Mouse (Mus musculus) embryonic facial prominence, embryonic 15.5 days (tissue): ENCODE results near the gene Naip6. TPM values are rescaled to one million over a fixed set of nuclear protein-coding genes. Genes with fewer than 3 reads are reported as not detected.
"Not testable (repeated sequence)": the region's sequence is repeated elsewhere in the genome, so short reads cannot be mapped to it uniquely, and the experiment has no call there.

Experiments
- ATAC-seq: fragments of 200-750 bp; cut with Nextera tagmentation; 2 replicates; pipeline ENCODE4 v1.8.0; 2017; ENCODE audit warnings: low read depth, moderate TSS enrichment; ENCODE audit not compliant: insufficient number of reproducible peaks, low FRiP score, low TSS enrichment
- H3K27ac ChIP-seq: fragments of 300-500 bp; sonication (generic); replicated peaks from 2 replicates; pipeline ENCODE4 v1.5.1; 2015; ENCODE audit warnings: mild to moderate bottlenecking, inconsistent platforms
- H3K27me3 ChIP-seq: fragments of 300-500 bp; sonication (generic); 2 replicates; pipeline ENCODE4 v1.6.1; 2015; ENCODE audit warnings: inconsistent platforms
- H3K36me3 ChIP-seq: fragments of 300-500 bp; sonication (generic); 2 replicates; pipeline ENCODE4 v1.6.1; 2015; ENCODE audit warnings: mild to moderate bottlenecking, inconsistent platforms
- H3K4me1 ChIP-seq: fragments of 300-500 bp; sonication (generic); 2 replicates; pipeline ENCODE4 v1.6.1; 2015; ENCODE audit warnings: inconsistent platforms
- H3K4me2 ChIP-seq: fragments of 300-500 bp; sonication (generic); replicated peaks from 2 replicates; pipeline ENCODE4 v1.6.1; 2015; ENCODE audit warnings: mild to moderate bottlenecking, inconsistent platforms
- H3K4me3 ChIP-seq: fragments of 300-500 bp; sonication (generic); replicated peaks from 2 replicates; pipeline ENCODE4 v1.5.1; 2015; ENCODE audit warnings: mild to moderate bottlenecking, inconsistent platforms
- H3K9ac ChIP-seq: fragments of 300-500 bp; sonication (generic); 2 replicates; pipeline ENCODE4 v1.6.1; 2015; ENCODE audit warnings: inconsistent platforms
- H3K9me3 ChIP-seq: fragments of 300-500 bp; sonication (generic); replicated peaks from 2 replicates; pipeline ENCODE4 v1.6.1; 2016; ENCODE audit warnings: inconsistent platforms
- WGBS: fragments of 180-500 bp; shearing (Covaris S2); methylation state at CpG from one replicate; pipeline ENCODE4 v1.1.7; 2015; 5-methylcytosine and 5-hydroxymethylcytosine counted together
- polyA plus RNA-seq: library from polyadenylated mRNA; unstranded; fragments of >200 nt; fragmentation: Nextera tagmentation; extraction: Ambion mirVana; gene quantifications from 2 replicates; pipeline ENCODE4 v1.2.1, GENCODE M21; 2015

Gene Naip6
- 0.05 and 0.12 TPM in 2 replicates for polyA plus RNA-seq

DNA sequence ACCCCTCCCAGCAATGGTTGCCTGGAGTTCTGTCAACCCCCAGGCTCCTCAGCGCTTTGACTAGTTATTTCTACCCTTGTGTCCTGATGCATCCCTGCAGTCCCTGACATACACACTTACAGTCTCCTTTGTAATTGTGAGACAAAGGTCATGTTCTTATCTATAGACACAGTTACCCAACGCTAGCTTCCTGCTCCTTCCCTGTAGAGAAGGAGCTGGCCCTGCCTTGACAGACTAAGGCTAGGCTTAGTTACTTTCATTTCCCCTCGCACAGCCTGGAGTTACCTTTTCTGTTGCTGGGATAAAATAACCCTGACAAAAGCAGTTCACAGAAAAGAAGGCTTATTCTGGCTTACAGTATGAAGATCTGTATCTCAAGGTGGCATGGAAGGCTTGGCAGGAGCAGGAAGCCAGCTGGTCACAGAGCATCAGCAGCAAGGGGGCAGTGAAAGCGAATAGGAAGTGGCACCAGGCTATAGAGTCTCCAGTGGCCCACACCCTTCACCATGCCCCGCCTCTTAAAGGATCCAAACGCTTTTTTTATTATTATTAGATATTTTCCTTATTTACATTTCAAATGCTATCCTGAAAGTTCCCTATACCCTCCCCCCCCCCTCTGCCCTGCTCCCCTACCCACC lies at the start of gene Naip6:
Gene Naip6 (minus strand): TSS at position 419 of the 638 bp plus-strand sequence.
- not testable (repeated sequence) for H3K4me1 ChIP-seq, H3K9me3 ChIP-seq, H3K4me3 ChIP-seq, H3K9ac ChIP-seq, H3K4me2 ChIP-seq, H3K27ac ChIP-seq, H3K27me3 ChIP-seq, H3K36me3 ChIP-seq, ATAC-seq
- 73% methylated on average over 6 of the region's 6 CpGs for WGBS

DNA sequence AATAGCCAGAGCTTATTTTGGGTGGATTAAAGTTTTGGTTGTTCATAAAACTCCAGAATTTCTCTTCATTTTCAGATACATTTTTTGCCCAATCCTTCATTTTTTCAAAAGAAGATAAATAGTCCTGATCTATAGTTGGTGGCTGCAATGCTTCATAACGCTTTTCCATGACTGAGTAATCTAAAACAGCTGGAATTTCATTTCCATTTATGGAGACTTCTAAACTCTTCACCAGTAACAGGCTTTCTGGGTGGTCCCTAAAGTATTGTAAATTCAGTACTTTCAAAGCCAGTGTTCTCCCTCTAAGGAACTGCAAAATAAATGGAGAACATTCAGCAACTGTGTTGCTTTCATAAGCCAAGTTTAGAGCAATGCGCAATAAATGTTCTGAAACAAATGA lies 34.8 kb upstream of the Naip6 start:
- not testable (repeated sequence) for H3K9ac ChIP-seq

DNA sequence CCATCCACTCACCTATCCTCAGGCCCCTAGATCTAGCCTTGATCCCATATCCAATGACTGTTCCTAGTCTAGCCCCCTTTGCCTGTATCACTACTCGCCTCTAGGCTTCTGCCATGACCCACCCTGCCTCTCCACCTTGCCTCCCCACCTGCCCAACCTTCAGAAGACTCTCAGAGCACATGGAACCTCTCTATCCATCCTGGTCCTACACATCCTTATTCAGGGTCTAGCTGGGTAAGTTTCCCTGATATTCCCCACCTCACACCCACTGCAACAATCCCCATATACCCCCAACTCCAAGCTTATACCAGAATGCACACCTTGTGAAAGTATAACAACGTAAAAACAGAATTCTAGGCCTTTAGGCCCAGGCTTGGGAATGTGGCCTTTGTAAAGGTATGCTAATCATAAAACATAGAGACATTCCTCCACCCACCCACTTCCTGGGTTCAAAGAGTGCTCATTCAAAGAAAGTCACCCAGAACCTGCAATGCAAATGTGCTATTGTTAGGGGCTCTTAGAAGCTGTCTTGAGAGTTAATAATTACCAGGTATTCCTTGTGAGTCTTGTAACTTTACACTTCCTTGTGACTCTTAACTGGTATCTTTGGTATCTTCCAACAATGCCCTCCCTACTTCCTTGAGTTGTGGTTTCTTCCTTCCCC lies 32.2 kb upstream of the Naip6 start:
- ATAC-seq, H3K9ac ChIP-seq, H3K27ac ChIP-seq, H3K36me3 ChIP-seq, H3K4me2 ChIP-seq, H3K4me1 ChIP-seq, H3K27me3 ChIP-seq, H3K9me3 ChIP-seq, H3K4me3 ChIP-seq: not testable (repeated sequence)
- WGBS = 57% methylated on average over 1 of the region's 2 CpGs

More for the DNA sequence above, 34.8 kb upstream of the Naip6 start:
- not testable (repeated sequence) for H3K9me3 ChIP-seq, H3K4me3 ChIP-seq, H3K4me1 ChIP-seq, H3K27me3 ChIP-seq, H3K4me2 ChIP-seq, H3K36me3 ChIP-seq, ATAC-seq, H3K27ac ChIP-seq
- WGBS = 54% methylated on average over 2 of the region's 2 CpGs

DNA sequence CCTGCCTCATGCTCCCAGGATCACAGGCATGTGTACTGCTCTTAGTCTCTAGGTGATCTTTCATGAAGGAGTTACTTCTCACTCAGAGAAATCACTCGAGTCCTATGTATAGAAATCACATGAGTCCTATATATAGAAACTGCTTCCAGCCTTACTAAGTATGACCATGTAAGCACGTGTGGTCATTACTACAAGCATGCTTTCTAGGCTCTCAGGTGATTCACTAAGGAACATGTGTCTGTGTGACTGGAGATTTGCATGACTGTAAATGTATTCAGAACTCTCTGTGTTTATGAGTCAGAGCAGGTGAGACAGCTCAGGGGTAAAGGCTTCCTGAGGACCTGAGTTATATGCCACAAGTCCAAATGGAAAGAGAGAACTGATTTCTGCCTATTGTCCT lies 24.3 kb upstream of the Naip6 start:
- H3K4me3 ChIP-seq = no peak overlapping the region
- no peak overlapping the region for H3K9ac ChIP-seq
- H3K9me3 ChIP-seq = no peaks in the 10 kb centered on the region
- H3K27me3 ChIP-seq = no peaks in the 10 kb centered on the region
- H3K36me3 ChIP-seq = no peaks in the 10 kb centered on the region
- H3K4me2 ChIP-seq = no peak overlapping the region
- WGBS = 76% methylated on average over 2 of the region's 2 CpGs
- H3K27ac ChIP-seq = no peak overlapping the region
- no peaks in the 10 kb centered on the region for H3K4me1 ChIP-seq
- no peak for ATAC-seq

DNA sequence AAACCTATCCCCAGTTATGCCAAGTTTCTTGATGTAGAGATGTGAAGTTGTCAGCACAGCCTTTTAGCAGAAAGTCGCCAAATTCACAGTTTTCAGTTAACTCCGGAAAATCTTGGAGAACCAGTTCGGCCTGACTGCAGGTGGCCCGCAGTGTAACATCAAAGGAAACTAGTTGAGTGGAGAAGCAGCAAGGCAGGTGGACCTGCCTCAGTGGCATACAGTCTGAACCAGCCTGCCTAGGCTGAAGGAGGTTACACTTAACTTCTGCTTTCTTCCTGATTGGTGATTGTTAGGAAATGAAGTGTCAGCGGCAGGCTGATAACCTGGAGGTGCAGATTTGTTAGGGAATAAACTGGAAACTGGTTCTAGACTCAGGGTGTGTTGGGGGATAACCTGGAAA lies 14.3 kb upstream of the Naip6 start:
- not testable (repeated sequence) for H3K27ac ChIP-seq, H3K9me3 ChIP-seq, H3K27me3 ChIP-seq, H3K4me2 ChIP-seq, H3K36me3 ChIP-seq, H3K9ac ChIP-seq, H3K4me3 ChIP-seq, ATAC-seq, H3K4me1 ChIP-seq
- 37% methylated on average over 5 of the region's 5 CpGs for WGBS

DNA sequence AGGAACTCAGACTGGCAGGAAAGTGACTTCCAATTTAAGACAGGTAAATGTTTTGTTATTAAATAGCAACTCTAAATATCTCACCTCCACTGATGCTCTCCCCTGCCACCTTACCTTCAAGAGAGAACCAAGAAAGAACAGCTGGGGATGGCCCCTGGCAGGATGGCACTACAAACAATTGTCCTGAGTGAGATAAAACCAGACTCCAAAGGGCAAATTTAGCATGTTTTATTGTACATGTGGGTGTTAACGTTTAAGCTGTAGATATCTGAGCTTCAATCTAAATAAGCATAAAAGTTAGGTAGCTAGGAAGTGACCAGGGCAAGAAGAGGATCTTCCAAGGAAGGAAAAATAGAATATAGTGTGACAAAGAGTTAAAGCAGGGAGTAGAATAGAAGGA lies 11.4 kb upstream of the Naip6 start:
- not testable (repeated sequence) for H3K9ac ChIP-seq, H3K27ac ChIP-seq, H3K36me3 ChIP-seq, ATAC-seq, H3K4me2 ChIP-seq, H3K4me1 ChIP-seq, H3K9me3 ChIP-seq, H3K27me3 ChIP-seq, H3K4me3 ChIP-seq
- 22% methylated on average over 1 of the region's 1 CpGs for WGBS

DNA sequence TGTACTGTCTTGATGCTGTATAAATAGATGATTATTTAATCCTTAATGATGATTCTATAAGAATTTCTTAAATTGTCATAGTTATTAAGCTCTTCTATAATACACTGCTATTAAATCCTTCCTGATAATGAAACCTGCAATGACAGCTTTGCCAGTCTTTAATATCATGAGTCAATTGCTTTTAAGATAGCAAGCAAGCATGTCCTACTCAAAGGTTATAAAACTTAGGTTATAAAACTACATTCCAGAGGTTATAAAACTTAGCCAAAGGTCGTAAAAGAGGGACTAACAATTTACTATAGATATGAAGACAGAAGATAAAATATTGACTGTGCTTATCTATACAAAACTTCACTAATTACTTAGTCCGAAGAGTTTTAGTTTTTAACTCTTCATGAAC lies 10.6 kb upstream of the Naip6 start:
- ATAC-seq, H3K9ac ChIP-seq, H3K27ac ChIP-seq, H3K4me3 ChIP-seq, H3K27me3 ChIP-seq, H3K4me2 ChIP-seq, H3K9me3 ChIP-seq, H3K4me1 ChIP-seq, H3K36me3 ChIP-seq: not testable (repeated sequence)
- WGBS = 65% methylated on average over 2 of the region's 2 CpGs

DNA sequence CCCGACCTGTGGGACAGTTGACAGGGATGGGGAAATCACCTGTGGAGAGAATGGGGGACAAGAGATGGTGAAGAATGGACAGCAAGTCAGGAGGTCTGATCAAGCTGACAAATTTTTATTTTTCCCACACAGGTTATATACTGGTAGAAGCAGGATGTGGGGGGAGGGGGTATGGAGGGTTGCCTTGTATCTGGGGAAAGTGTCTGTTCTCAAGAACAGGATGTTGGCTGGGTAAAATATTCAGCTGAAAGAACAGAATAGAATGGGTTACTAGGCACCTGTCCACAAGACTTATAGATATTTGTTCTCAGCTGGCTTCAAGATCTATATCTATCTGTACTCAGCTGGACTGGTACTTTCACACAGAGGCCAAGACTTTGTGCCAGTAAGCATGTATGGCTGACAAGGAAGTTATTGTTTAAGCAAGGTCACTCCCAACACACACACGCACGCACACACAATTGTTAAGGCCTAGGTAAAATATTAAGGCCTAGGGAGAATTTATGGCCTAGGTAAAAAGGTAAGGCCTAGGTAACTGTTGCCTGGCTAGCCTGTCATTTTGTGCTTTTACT lies 4.9 kb upstream of the Naip6 start:
- H3K9me3 ChIP-seq, H3K36me3 ChIP-seq, H3K27me3 ChIP-seq, H3K4me1 ChIP-seq, H3K4me3 ChIP-seq, ATAC-seq, H3K9ac ChIP-seq, H3K27ac ChIP-seq, H3K4me2 ChIP-seq: not testable (repeated sequence)
- 84% methylated on average over 3 of the region's 3 CpGs for WGBS

DNA sequence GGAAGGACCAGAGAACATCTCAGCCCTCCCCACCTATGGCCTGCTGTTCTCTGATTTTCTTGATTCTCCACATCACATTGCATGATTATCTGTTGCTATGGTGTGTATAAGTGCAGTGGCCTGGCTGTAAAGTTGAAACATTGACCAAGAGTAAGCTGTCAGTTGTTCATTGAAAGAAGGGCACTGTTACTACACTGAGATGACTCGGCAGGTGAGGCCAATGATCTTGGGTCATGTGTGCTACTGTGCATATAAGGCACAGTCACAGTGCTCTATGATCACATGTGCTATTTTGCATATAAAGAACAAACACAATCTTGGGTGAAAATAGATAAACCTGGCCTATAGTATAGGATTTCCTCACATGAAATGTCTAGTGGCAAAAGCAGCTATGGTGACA lies 32.9 kb downstream of the Naip6 start:
- no peak for ATAC-seq

DNA sequence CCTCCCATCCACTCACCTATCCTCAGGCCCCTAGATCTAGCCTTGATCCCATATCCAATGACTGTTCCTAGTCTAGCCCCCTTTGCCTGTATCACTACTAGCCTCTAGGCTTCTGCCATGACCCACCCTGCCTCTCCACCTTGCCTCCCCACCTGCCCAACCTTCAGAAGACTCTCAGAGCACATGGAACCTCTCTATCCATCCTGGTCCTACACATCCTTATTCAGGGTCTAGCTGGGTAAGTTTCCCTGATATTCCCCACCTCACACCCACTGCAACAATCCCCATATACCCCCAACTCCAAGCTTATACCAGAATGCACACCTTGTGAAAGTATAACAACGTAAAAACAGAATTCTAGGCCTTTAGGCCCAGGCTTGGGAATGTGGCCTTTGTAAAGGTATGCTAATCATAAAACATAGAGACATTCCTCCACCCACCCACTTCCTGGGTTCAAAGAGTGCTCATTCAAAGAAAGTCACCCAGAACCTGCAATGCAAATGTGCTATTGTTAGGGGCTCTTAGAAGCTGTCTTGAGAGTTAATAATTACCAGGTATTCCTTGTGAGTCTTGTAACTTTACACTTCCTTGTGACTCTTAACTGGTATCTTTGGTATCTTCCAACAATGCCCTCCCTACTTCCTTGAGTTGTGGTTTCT lies 45.9 kb downstream of the Naip6 start:
- not testable (repeated sequence) for H3K27ac ChIP-seq, ATAC-seq, H3K4me3 ChIP-seq, H3K9ac ChIP-seq, H3K4me2 ChIP-seq, H3K27me3 ChIP-seq, H3K36me3 ChIP-seq, H3K4me1 ChIP-seq, H3K9me3 ChIP-seq
- whole genome bisulfite sequencing = no CpG with 5 or more reads among the region's 1 CpGs

More for the DNA sequence above, 32.9 kb downstream of the Naip6 start:
- 71% methylated on average over 1 of the region's 1 CpGs for WGBS
- Histone ChIP-seq H3K27me3 (no peaks in the 10 kb centered on the region), H3K4me3 (no peak overlapping the region), H3K9ac (no peak overlapping the region), H3K4me2 (no peak overlapping the region), H3K9me3 (no peaks in the 10 kb centered on the region), H3K27ac (no peak overlapping the region), H3K36me3 (no peaks in the 10 kb centered on the region), H3K4me1 (no peaks in the 10 kb centered on the region)

DNA sequence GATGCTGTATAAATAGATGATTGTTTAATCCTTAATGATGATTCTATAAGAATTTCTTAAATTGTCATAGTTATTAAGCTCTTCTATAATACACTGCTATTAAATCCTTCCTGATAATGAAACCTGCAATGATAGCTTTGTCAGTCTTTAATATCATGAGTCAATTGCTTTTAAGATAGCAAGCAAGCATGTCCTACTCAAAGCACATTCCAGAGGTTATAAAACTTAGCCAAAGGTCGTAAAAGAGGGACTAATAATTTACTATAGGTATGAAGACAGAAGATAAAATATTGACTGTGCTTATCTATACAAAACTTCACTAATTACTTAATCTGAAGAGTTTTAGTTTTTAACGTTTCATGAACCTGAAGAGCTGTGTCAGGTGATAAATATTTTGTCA lies 60.5 kb downstream of the Naip6 start:
- not testable (repeated sequence) for H3K27me3 ChIP-seq, ATAC-seq, H3K4me1 ChIP-seq, H3K36me3 ChIP-seq, H3K4me3 ChIP-seq, H3K27ac ChIP-seq, H3K9ac ChIP-seq, H3K9me3 ChIP-seq, H3K4me2 ChIP-seq
- 65% methylated on average over 2 of the region's 2 CpGs for WGBS
